Mouse (Mus musculus) lung, postnatal 36 days (tissue): ENCODE measurements at regions not wholly inside any gene's neighbourhood (a gene's known extent, or its start where the extent isn't known, plus 50 kb on each side); places are given as distances from the start of the nearest gene placed in this dataset.

ENCODE experiments used
- DNase-seq: peaks from one replicate; pipeline ENCODE4 v3.0.0; 2022; ENCODE audit warnings: mixed read lengths

DNA sequence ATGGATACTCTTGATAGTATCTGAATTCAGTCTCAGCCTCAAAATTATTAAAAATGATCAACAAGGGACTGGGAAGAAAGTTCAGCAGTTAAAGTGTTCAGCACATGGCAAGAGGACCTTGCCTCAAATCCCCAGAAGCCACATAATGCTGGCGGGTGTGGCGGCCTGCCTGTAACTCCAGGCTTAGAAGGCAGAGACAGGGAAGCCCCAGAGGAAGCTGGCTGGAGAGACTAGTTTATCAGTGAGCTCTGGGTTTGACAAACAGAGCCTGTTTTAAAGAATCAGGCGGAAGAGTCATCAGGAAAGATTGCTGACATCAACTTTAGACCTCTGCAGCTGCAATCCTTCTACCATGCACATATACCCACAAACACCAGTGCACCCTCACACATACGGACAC lies 52.1 kb upstream of the Fyn start:
- no peak for DNase-seq

DNA sequence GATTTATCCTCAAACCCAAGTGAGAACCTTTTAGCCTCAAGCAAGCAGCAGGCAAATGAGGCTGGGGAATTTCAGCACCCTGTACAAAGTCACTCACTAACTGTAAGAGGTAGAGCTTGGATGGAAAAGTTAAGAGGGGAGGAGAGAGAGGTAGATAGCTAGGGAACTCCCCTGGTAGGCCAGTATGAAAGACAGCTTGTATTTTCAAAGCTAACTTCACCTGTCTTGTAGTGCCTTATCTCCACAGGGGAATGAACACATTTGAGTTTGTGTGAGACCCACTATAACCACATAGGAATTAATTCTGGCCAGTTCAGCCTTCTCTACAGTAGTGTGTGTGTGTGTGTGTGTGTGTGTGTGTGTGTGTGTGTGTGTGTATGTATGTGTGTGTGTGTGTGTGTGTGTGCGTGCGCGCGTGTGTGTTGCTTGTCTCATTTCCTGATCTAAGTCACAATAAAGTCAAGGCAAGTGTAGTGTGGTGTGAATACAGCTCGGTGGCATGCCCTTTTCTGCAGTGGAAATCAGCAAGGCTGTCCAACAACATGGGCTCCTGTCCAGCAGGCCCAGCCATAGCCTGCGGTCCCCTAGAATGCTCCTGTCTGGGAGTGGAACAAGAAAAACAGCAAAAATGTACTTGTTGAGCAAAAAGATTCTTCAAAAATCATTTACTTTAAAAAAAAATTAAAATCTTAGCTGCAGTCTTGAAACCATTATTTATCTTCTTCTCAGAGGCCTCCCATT lies 53.1 kb upstream of the Fyn start:
- no peak for DNase-seq

DNA sequence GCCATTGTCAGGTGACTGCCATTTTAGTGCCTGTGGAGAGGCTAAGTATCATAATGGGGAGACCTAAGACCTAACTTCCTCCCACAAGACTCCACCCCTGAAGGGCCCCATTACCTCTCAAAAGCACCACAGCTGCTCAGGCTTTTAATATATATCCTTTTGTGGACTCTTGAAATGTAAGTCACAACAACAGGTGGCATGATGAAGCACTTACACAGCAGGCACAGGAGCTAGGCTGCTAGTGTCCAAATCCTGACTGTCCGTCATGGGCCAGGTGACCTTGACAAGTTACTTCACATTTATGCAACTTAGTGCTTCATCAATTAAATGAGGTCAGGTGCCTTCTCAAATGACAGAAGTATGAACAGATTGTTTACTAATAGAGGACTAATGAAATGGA lies 57.2 kb upstream of the Fyn start:
- DNase-seq, result no peak

DNA sequence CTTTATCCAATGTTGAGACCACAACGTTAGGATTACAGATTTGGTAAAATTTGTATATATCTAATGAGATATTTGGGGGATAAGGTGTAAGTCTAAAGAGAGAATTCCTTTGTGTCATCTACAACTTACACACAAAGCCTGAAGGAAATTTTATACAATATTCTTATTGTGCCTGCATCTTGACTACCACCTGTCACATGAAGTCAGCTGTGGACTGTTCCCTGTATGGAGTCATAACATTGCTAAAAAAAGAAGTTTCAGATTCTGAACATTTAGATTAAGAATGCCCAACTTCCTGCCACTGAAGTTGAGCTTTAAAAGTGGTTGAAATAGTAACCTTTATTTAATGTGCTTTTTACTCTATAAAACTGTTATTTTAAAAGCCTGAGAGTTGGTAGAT lies 60.1 kb upstream of the Fyn start:
- no peak for DNase-seq

DNA sequence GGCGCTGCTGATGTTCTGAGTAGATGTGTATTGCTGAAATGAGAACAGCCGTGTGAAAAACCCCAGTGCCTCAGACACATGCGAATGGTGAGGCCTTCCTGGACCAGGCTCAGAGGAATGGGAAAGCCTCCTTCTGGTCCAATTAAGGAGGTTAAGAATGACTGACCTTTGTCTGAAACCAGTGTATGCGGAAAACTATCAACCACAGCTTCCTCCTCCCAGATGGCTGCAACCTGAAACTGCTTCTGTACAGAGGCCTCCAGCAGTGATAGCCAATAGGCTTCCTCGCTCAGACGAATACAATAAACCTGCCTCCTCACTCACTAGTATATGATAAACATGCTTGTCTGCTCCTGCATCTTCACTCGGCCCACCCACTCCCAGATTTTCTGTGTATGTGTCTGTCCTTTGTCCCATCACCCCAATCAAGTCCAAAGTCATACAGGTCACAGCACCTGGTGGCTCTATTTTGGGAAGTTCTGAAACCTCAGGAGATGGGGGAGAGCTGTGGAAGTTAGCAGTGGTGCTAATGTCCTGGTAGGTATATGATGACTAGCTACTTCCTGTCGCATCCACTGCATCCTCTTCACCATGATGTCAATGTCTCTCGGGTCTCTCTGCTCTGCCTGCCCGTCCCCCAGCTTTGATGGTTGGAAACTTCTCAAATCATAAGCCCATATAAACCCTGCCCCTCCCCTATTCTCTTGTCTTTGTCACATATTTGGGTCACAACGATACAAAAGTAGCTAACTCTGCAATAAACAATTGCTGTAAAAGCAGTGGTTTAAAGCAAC lies 75.8 kb upstream of the Fyn start:
- no peak for DNase-seq

DNA sequence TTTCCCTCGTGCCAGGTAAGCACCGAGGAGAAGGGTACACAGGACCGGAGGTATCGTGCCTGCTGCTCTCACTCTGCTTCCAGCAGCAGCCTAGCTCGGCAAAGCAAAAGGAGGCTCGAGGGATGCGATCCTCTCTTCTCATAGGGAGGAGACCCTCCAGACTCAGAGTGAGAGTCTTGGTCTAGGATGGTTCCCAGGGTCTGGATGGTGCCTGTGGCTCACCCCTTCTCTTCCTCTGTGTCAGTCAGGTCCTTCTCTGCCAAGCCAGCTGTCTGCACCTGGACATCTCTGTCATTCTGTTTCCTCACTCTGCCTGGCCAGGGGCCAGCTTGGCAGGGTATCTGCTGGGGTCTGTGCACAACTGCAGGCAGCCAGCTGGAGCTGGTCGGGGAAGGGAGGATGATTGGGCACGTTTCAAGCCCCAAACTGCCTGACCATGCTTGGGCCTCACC lies 76.9 kb upstream of the Fyn start:
- DNase-seq, result peak; percentile 49

DNA sequence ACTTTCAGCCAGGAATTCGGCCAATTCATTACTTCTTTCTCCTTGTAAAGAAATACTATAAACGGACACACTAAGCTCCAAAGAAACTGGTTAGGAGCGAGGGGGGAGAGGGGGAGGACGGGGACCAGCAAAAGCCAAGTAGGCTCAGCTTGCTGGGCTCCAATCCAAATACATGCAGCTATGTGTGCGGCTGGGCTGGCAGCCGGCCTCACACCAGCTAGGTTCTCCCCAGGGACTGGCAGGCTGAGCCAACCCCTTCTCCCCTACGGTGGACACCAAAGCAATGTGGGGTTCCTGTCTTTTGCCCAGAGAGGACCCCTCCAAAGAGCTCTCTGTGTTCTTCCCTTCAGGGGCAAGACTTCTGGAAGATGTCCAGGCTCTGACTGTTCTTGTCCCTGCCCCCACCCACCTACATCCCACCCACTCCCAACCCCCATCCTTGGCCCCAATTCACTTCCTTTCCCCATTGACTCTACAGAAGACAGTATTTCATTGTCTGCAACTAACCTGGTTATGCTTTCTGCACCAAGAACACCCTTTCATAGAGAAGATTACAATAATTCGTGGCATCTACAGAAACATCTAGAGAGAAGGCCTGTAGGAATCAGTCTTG lies 77.4 kb upstream of the Fyn start:
- peak; percentile 24 for DNase-seq

DNA sequence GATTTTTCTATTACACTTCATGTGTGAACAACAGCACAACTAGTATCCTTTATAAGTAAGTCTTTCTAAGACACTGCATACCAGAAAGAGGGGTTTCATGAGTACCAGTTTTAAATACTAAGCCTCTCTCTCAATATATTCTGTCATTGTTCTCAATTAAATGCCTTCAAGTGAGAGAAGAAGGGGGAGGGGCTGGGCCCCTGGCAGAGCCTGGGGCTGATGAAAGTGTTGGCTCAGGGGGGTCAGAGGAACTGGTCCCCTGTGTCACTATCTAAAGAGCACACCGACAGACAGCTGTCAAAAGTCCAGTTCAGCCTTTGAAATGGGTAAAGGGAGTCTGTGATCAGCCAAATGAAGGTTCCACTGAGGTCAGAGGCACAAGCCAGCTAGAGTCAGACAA lies 78.4 kb upstream of the Fyn start:
- DNase-seq, result no peak

DNA sequence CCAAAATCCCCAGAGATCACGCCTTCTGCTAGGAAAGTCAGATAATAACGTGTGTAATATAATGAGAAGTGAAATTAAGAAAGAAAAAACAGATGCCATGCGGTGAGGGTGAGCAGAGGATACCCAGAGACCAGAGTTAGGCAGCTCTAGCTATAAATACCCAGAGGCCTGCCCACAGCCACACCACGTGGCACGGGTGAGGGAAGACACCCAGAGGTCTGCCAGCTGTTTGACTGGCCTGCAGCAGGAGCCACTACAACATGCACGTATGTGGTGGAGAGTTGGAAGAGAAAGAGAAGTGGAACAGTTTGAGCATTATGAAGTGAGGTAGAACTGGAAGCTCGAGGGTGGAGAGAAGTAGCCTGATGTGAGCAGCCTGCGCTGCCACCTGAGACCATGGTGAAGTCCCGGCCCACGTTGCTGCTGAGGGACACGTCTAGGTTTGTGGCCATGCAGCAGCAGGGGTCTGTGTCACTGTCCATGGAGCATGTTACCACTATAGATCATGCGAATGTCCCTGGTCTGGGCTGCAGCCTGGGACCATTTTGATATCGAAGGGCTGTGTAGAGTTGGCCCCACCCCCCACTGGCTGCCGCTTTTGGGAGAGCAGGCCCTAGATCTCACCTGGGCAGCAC lies 88.2 kb upstream of the Fyn start:
- no peak for DNase-seq

DNA sequence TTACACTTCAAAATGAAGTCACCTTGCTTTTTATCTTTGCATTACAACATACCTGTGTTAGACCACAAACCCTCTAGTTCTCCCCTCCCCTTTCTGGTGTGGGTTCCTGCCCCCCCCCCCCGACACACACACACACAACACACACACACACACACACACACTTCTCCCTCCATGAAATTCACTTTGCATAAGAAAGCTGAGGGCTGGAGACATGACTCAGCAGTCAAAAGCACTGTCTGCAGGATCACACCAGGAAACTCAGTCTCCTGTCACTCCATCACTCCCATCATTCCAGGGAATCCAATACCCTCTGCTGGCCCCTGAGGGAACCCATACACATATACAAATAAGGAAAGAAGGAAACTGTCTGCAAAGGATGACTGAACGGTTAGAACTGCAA lies 94.5 kb upstream of the Fyn start:
- DNase-seq, result no peak

DNA sequence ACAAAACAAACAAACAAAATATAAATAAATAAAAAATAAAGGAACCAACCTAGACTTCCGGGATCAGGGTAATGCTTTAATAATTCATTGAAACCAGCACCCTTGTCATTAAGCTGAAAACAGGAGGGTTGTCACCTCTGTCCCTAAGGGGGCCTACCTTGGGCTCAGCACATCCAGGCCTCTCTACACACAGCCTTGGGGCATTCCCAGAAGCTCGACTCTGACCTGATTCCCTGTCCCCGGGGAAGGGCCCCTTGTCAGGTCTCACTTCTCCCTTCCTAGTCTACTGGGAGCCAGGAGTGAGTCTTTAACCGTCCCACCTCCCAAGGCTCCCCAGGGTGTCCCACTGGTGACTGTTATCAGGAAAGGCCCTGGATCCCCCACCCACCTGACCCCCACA lies 95.2 kb upstream of the Fyn start:
- DNase-seq, result no peak

DNA sequence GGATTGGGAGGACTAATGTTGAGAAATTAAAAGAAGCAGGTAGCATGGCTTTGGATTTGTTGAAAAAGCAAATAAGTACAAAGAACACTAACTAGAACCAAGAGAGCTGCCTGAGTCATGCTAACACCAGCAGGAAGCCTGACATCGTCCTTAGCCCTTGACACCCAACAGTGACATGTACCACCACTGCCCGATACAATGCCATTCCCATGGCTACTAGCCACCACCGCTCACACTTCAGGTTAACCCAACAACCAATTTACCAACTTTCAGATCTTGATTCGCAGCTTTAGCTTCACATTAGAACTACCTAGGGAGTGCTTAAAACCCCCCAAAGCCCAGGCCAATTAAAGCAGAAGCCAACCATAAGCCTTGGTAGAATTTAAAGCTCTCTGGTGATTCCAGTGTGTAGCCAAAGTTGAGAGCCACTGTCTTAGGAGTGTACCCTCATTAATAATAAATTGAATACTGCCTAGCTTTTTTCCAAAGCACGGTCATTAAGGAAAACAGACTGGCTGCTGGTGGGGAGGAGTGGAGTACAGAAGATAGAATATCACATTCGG lies 96.2 kb upstream of the Fyn start:
- DNase-seq, result no peak

DNA sequence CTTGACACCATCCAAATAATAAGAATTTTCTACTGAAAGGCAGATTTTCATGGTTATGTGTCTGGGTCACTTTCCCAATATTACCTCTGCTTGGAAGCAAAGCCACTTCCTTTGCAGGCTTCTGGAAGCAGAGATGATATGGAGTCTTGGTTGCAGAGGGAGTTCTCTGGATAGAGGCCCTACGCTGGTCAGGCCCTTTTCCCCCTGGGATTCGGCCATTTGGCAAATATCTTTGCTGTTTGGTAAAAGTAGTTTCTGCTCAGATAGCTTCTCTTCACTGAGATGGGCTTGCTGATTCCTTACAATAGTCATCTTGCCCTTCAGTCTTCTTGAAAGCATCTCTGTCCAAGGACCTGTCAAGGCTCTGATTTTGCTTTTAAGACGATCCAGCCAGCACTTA lies 98.2 kb upstream of the Fyn start:
- DNase-seq, result no peak

DNA sequence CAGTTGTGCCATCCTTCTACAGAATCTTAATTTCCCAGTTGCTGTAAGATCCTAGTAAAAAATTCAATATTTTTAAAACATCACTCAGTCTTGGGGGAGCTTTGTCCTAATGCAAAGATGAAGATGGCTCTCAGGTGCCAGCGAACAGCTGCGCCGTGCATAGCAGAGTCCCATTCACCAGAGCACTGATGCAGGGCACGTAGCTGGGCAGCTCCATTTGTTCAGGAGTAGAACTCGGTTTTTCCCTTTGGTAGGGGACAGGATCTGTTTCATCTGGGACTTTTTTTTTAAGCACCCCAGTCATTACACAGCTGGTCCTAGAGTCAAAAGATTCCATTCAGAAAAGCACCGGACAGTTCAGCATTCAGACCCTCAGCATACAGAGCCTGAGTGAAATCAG lies 101.4 kb upstream of the Fyn start:
- no peak for DNase-seq

DNA sequence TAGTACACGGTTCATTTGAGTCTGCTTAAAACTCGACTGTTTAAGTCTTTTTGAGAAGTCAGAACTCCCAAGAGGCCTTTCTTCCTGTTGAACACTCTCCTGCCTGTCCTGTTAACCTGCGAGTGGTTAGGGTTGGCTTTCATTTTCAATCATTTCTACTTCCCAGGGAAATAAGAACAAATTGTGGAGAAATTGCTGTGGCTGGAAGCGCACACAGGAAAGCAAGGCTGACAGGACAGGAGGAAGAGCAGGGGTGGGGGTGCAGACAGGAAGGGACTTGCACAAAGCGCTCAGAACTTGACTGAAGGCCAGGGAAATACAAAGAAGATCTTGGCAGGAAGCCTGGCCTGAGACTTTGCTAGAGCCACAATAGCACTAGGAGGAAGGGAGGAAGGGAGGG lies 102.2 kb upstream of the Fyn start:
- DNase-seq, result peak; percentile 94

DNA sequence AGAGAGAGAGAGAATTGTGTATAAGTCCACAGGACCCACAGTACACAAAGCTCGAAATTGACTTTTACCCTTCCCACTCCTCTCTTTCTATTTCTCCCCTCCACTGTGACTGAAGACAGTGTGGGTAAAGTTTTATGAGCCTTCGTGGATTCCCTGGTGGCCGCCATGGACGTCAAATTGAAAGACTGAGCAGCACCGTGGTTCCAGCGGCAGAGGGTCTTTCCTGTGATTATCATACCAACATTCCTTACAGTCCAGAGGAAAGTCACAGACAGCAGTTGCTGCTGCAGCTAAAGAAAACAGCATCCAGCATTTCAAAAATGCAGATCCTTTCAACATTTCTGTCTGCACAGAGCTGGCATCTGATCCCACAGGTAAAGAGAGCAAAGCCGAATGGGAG lies 98.9 kb upstream of the Ccn6 start:
- DNase-seq, result no peak

DNA sequence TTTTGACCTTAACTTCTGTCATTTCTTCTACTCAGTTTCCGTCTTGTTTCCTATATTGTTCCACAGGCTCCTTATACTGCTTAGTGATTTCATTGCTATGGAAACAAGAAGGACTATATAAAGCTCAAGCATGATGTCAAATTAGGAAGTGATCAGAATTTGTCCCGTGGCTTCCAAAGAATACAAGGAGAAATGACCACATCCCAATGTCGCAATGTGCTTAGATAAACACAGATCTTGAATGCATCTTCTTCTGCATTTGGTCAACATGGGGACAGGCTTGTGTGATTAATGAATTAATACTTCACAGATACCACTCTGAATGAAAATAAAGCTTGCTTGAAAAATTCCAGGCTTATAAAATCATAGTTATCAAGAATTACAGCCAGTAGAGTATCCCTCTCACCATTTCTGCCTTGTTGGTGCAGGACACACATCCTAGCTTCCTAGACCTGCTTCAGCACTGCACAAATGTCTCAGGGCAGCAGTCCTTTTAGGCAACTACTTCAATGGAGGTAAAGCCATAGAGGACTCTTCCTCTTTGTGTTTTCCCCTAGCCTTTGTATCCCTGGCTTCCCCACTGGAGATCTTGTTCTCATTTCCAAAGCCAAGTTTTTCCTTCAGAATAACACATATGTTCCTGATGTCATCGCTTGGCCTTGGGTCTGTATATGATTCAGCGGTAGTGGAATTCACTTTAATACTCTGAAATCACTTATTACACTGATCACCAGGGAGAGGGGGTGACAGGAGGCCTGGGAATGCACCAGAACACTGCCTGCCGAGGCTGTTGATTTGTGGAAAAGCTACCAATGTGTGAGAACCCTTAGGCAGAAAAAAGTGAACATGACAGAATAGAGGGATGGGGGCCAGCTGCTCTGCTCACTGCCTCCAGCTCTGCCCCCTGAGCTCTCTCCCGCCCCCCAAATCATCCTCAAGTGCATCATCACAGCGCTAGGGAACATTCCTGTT lies 97.9 kb upstream of the Ccn6 start:
- peak; percentile 46 for DNase-seq

DNA sequence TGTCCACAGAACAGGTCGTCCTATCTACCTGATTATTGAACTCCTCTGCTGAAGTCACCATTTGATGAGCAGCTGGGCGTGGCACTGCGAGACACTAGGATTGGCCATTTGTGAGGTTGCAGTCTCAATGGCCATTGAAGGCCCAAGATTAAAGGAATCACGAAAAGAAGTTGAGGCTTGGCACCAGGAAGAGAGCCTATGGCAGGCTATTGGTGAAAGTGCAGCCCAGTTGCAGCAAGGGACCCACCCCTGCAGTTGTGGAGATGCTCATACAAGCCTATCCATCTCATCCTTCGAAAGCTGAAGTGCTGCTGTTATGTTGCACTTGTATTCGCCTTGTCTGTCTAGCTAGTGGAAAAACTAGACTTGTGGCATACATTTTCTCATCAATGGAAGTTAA lies 96.5 kb upstream of the Ccn6 start:
- DNase-seq, result no peak

DNA sequence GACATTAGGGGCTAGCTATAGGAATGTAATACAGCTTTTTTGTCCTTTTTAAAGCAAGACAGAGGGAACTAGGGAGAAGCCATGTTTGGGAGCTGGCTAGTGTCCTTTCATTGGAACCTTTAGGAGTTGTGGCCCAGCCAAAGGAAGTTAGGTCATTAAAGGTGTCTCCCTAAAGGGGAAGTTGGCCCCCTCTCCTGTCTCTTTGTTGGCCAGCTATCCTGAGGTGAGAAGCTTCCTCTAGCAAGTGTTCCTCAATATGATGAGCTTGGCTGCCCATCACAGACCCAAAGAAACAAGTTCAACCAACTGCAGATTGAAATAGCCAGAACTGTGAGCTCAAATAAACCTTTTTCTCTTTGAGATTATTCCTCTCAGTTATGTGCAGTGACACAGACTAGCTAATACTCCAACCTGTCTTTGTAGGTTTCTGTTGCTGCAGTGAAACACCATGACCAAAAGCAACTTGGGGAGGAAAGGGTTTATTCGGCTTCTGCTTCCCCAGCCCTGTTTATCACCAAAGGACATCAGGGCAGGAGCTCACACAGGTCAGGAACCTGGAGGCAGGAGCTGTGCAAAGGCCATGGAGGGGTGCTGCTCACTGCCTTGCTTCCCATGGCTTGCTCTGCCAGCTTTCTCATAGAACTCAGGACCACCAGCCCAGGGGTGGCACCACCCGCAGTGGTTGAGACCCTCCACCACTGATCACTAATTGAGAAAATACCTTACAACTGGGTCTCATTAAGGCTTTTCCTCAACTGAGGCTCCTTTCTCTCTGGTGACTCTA lies 94.0 kb upstream of the Ccn6 start:
- DNase-seq, result no peak

DNA sequence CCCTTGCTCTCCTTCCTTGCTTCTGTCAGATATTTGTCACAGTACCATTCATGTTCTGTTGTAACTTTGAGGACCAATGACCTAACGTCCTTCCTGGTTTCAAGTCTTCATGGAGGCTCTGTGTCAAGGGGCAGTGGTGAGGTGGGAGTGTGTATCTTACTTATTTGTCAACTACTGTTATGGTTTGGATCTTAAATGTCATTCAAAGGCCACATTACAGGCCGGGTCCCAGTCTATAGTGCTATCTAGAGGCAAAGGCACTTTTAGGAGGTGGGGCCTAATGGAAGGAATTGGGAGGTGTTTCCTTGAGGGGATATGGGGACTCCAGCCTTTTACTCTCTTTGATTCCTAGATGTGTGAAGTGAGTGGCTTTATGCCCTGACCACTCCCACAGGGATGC lies 91.0 kb upstream of the Ccn6 start:
- no peak for DNase-seq

DNA sequence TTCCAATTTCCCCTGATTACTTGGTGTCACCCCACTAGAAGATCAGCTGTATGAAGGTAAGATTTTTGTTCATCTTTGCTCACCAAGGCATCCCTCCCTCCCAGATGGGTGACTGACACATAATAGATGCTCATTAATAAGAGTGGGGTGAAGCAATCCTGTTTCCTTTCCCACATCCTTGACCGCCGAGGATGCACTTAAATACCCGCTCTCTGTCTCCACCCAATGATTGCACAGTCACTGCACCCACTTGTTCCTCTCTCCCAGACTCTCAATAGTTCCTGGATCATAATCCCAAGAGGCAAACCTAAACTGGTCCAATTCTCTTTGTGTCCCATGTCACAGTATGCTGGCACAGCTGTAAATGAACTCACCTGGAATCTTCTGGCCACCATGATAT lies 86.4 kb upstream of the Ccn6 start:
- no peak for DNase-seq
